Mouse (Mus musculus): ENCODE measurements around the gene Slc16a8. TPM values are rescaled to one million over a fixed set of nuclear protein-coding genes. Genes with fewer than 3 reads are reported as not detected.
A peak's percentile ranks its signal among the peaks of the same experiment; 100 is the strongest.

Slc16a8 gene
- polyA plus RNA-seq, 1 experiment from 2014 or later: 0.40 TPM

DNA sequence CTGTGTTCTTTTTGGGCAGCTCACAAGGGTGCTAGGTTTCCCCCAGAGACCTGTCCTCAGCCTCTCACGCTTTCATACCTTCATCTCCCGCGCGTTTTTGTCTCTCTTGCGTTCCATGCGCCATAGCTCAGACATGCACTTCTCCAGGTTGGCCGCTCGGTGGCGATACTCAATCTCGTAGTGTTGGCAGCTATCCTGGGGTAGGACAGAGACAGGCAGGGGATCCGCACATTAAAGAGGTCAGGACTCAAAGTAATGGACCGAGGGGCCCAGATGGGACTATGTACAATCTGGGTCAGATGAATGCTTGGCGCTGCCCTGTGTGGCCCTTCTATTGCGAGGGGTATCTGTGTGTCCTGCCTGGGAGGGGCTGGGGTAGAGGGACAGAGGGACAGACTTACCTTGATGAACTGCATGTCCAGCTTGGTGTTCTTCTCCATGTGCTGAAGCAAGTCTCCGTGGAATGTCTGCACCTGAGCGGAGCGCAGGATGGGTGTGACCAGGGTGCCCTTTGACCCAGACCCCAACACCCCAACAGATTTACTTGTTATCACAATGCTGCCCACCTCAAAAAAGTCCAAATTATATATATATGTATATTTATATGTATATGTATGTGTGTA lies 16.7 kb upstream of the Slc16a8 start:
- 10% methylated on average over 17 of the region's 17 CpGs for WGBS
- peak; percentile 61 for ATAC-seq

DNA sequence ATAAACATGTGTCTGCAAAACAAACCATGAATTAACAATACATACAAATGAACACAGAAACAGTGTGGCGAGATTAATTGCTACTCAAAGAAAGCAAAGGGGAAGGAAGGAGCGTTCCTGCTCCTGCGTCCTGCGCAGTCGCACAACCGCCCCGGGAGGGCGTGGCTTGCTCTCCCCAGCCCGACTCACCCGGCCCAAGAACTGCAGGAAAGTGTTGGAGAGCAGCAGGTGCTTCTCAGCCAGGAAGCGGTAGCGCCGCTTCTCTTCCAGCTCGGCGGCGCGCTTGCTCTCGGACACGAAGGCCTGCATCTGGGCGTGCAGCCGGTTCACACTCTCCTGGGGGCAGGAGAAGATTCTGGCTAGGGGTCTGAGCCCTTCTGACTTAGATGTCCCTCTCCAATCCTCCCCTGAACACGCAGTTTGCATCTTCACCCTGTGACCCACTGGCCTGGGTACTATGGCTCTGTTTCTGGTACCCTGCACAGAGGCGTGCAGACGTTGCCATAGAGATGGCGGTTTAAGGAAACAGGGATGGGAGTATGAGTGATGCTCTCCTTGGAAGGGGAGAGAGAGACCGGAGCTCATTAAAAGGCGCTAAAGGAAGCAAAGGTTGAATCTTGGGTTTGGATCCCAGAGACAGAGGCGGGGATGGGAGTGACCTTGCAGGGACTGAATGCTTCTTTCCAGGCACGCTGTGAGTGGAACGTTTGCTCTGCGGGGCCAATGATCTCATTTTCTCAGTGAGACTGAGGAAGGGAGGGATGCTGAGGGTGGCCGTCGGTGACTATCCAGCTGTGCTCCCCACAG lies 16.0 kb upstream of the Slc16a8 start:
- H3K4me3 ChIP-seq (ENCODE audit: low read depth, low read length): peak overlapping the region; percentile 43
- H3K27ac ChIP-seq (ENCODE audit: low read length): peak overlapping the region; percentile 35; the same call in 1 of the 2 replicates
- peak; percentile 86 for ATAC-seq
- no peaks in the 10 kb centered on the region for H3K36me3 ChIP-seq (ENCODE audit: control insufficient read depth, insufficient read depth, low read length)
- H3K9me3 ChIP-seq (replicated peaks; ENCODE audit: control insufficient read depth, low read length, poor library complexity, severe bottlenecking): no peaks in the 10 kb centered on the region
- H3K4me1 ChIP-seq (ENCODE audit: control insufficient read depth, insufficient read depth, low read length): peaks cover 6% of the 10 kb centered on the region
- under 1% methylated on average over 33 of the region's 33 CpGs for WGBS
- peak overlapping the region; percentile 86 for H3K4me2 ChIP-seq (ENCODE audit: low read length)
- H3K27me3 ChIP-seq (ENCODE audit: control insufficient read depth, insufficient read depth, low read depth, low read length): no peaks in the 10 kb centered on the region; the same call in 1 of the 2 replicates
- H3K9ac ChIP-seq (ENCODE audit: low read depth, low read length): peak overlapping the region; percentile 57

More for the DNA sequence above, 16.7 kb upstream of the Slc16a8 start:
- Histone ChIP-seq H3K36me3 (ENCODE audit: control insufficient read depth, insufficient read depth, low read length) (no peaks in the 10 kb centered on the region), H3K4me2 (ENCODE audit: low read length) (peak overlapping the region; percentile 86), H3K9me3 (replicated peaks; ENCODE audit: control insufficient read depth, low read length, poor library complexity, severe bottlenecking) (no peaks in the 10 kb centered on the region), H3K9ac (ENCODE audit: low read depth, low read length) (peak overlapping the region; percentile 11), H3K27me3 (ENCODE audit: control insufficient read depth, insufficient read depth, low read depth, low read length) (no peaks in the 10 kb centered on the region; the same call in 1 of the 2 replicates), H3K4me3 (ENCODE audit: low read depth, low read length) (peak overlapping the region; percentile 43), H3K4me1 (ENCODE audit: control insufficient read depth, insufficient read depth, low read length) (peaks cover 6% of the 10 kb centered on the region), H3K27ac (ENCODE audit: low read length) (no peak overlapping the region)

DNA sequence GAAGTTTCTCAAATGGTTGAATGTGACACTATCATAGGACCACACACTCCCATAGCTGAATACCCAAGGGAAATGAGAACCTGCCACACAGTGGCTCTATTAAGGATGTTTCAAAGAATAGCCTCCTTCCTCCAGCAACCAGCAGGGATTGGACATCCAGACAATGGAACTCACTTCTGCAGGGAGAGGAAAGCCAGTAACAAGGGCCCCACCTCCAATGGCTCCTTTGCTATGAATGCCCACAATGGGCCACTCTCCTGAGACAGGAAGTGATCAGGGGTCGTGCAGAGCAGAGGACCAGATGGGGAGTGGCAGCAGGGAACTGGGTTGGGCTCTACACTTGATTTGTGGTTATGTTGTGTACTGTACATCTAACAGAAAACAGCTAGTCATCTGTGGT lies 14.0 kb upstream of the Slc16a8 start:
- H3K36me3 ChIP-seq (ENCODE audit: control insufficient read depth, insufficient read depth, low read length): no peaks in the 10 kb centered on the region

DNA sequence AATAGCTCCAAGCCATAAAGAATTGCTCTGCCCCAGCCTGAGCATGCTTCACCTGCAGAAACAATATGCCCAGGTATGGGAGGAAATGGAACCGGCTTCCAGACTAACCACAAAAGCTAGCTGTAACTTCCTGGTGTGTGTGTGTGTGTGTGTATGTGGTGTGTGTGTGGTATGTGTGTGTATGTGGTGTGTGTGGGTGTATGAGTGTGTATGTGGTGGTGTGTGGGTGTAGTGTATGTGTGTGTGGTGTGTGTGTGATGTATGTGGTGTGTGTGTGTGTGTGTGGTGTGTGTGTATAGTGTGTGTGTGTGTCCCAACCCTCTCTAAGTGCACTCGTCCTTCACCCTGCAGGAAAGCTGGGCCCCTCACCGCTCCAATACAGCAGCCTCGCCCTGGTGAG lies 10.8 kb upstream of the Slc16a8 start:
- peaks cover 10% of the 10 kb centered on the region for H3K4me1 ChIP-seq (ENCODE audit: control insufficient read depth, insufficient read depth, low read length)
- no peak overlapping the region for H3K4me3 ChIP-seq (ENCODE audit: low read depth, low read length)
- H3K27me3 ChIP-seq (ENCODE audit: control insufficient read depth, insufficient read depth, low read depth, low read length): peaks cover 18% of the 10 kb centered on the region
- H3K36me3 ChIP-seq (ENCODE audit: control insufficient read depth, insufficient read depth, low read length): no peaks in the 10 kb centered on the region
- no peak for ATAC-seq
- H3K27ac ChIP-seq (ENCODE audit: low read length): no peak overlapping the region
- no peak overlapping the region for H3K9ac ChIP-seq (ENCODE audit: low read depth, low read length)
- no peaks in the 10 kb centered on the region for H3K9me3 ChIP-seq (replicated peaks; ENCODE audit: control insufficient read depth, low read length, poor library complexity, severe bottlenecking)
- no peak overlapping the region for H3K4me2 ChIP-seq (ENCODE audit: low read length)
- WGBS: 65% methylated on average over 4 of the region's 4 CpGs

More for the DNA sequence above, 14.0 kb upstream of the Slc16a8 start:
- Histone ChIP-seq H3K9ac (ENCODE audit: low read depth, low read length) (no peak overlapping the region), H3K9me3 (replicated peaks; ENCODE audit: control insufficient read depth, low read length, poor library complexity, severe bottlenecking) (no peaks in the 10 kb centered on the region), H3K4me3 (ENCODE audit: low read depth, low read length) (no peak overlapping the region), H3K27me3 (ENCODE audit: control insufficient read depth, insufficient read depth, low read depth, low read length) (peaks cover 2% of the 10 kb centered on the region), H3K27ac (ENCODE audit: low read length) (no peak overlapping the region), H3K4me1 (ENCODE audit: control insufficient read depth, insufficient read depth, low read length) (peaks cover 6% of the 10 kb centered on the region), H3K4me2 (ENCODE audit: low read length) (no peak overlapping the region)
- WGBS: 27% methylated on average over 1 of the region's 1 CpGs
- ATAC-seq: no peak

DNA sequence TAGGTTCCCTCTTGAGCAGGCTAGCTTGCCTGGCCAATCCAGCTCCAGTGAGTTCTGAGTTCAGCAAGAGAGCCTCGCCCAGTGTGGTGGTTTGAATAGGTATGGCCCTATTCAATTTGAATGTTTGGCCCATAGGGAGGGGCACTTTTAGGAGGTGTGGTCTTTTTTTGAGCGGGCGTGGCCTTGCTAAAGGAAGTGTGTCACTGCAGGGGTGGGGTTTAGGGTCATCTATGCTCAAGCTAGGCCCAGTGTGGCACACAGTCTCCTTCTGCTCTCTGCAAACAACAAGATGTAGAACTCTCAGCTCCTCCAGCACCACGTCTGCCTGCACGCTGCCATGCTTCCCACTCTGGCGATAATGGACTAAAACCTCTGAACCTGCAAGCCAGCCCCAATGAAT lies 9.2 kb upstream of the Slc16a8 start:
- 95% methylated on average over 6 of the region's 6 CpGs for WGBS
- no peak overlapping the region for H3K27ac ChIP-seq (ENCODE audit: low read length)
- H3K4me2 ChIP-seq (ENCODE audit: low read length): no peak overlapping the region
- no peak for ATAC-seq
- H3K27me3 ChIP-seq (ENCODE audit: control insufficient read depth, insufficient read depth, low read depth, low read length): peaks cover 24% of the 10 kb centered on the region
- H3K4me3 ChIP-seq (ENCODE audit: low read depth, low read length): no peak overlapping the region
- no peak overlapping the region for H3K9ac ChIP-seq (ENCODE audit: low read depth, low read length)
- H3K4me1 ChIP-seq (ENCODE audit: control insufficient read depth, insufficient read depth, low read length): peaks cover 10% of the 10 kb centered on the region
- no peaks in the 10 kb centered on the region for H3K36me3 ChIP-seq (ENCODE audit: control insufficient read depth, insufficient read depth, low read length)
- H3K9me3 ChIP-seq (replicated peaks; ENCODE audit: control insufficient read depth, low read length, poor library complexity, severe bottlenecking): no peaks in the 10 kb centered on the region

DNA sequence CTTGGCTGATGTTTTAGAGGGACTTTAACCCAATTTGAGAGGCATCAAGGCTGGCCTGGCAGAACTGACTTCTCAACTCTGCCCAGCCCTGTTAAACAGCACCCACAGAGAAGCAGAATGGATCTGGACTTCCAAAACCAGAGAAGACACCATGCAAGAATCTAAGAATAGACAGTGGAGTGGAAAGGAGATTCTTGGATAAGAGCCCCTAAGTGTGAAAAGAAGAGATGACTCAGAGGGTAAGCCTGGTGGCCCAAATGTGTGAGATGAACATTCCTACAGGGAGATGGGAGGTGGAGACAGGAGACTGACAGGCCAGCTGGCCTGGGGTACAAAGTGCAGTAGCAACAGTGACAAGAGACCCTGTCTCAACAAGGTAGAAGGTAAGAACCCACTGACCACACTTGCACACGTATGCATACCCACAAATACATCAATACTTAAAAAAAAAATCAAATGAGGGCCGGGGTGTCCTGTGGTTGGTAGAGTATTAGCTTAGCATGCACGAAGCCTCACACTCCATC lies 8.3 kb upstream of the Slc16a8 start:
- no peaks in the 10 kb centered on the region for H3K9me3 ChIP-seq (replicated peaks; ENCODE audit: control insufficient read depth, low read length, poor library complexity, severe bottlenecking)
- H3K27me3 ChIP-seq (ENCODE audit: control insufficient read depth, insufficient read depth, low read depth, low read length): peaks cover 24% of the 10 kb centered on the region
- no peak overlapping the region for H3K27ac ChIP-seq (ENCODE audit: low read length)
- no peak overlapping the region for H3K4me3 ChIP-seq (ENCODE audit: low read depth, low read length)
- 91% methylated on average over 3 of the region's 3 CpGs for WGBS
- no peak overlapping the region for H3K9ac ChIP-seq (ENCODE audit: low read depth, low read length)
- H3K36me3 ChIP-seq (ENCODE audit: control insufficient read depth, insufficient read depth, low read length): no peaks in the 10 kb centered on the region
- ATAC-seq: no peak
- H3K4me1 ChIP-seq (ENCODE audit: control insufficient read depth, insufficient read depth, low read length): peaks cover 10% of the 10 kb centered on the region
- H3K4me2 ChIP-seq (ENCODE audit: low read length): peak overlapping the region; percentile 98; the same call in 1 of the 2 replicates

DNA sequence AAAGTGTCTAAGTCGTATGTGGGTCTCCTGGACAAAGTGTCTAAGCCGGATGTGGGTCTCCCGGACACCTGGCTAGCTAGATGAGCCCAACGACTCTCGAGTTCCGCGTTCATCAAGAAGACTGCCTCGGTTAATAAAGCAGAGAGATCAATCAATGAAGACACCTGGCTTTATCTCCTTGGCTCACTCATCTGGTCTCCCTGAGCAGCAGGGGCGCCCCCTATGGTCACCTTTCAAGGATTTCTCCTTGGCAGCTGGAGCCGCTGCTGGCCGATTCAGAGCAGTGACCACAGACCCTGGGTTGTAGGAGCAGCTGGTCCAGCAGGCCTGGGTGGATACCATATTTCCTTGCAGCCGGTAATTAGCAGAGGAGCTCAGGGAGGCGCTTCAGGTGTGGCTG lies 7.8 kb upstream of the Slc16a8 start:
- Histone ChIP-seq H3K9ac (ENCODE audit: low read depth, low read length) (no peak overlapping the region), H3K36me3 (ENCODE audit: control insufficient read depth, insufficient read depth, low read length) (no peaks in the 10 kb centered on the region), H3K27ac (ENCODE audit: low read length) (no peak overlapping the region), H3K27me3 (ENCODE audit: control insufficient read depth, insufficient read depth, low read depth, low read length) (peaks cover 24% of the 10 kb centered on the region), H3K4me1 (ENCODE audit: control insufficient read depth, insufficient read depth, low read length) (peaks cover 10% of the 10 kb centered on the region), H3K9me3 (replicated peaks; ENCODE audit: control insufficient read depth, low read length, poor library complexity, severe bottlenecking) (no peaks in the 10 kb centered on the region), H3K4me3 (ENCODE audit: low read depth, low read length) (no peak overlapping the region; the same call in 1 of the 2 replicates), H3K4me2 (ENCODE audit: low read length) (peak overlapping the region; percentile 98)
- 21% methylated on average over 13 of the region's 13 CpGs for WGBS
- no peak for ATAC-seq

DNA sequence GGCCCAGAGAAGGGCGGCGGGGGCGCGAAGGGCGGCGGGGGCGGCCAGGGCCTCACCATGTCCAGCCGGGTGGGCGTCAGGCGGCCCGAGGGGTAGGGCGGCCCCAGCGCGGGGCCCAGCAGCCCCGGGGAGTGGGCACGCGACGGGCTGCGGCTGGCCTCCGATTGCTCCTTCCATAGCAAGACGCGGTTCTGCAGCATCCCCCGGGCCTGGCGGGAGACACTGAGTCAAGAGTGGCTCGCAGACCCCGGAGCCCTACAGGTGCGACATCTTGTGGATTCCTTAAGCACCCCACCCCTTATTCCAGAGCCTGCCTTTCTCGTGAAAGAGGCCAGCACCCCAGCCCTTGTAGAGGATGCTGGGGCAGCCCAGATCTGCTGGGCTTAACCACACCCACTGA lies 7.2 kb upstream of the Slc16a8 start:
- H3K27ac ChIP-seq (ENCODE audit: low read length): no peak overlapping the region
- H3K9me3 ChIP-seq (replicated peaks; ENCODE audit: control insufficient read depth, low read length, poor library complexity, severe bottlenecking): no peaks in the 10 kb centered on the region
- peak overlapping the region; percentile 98 for H3K4me2 ChIP-seq (ENCODE audit: low read length)
- H3K4me3 ChIP-seq (ENCODE audit: low read depth, low read length): peak overlapping the region; percentile 66
- WGBS: 0% methylated on average over 28 of the region's 28 CpGs
- no peaks in the 10 kb centered on the region for H3K36me3 ChIP-seq (ENCODE audit: control insufficient read depth, insufficient read depth, low read length)
- peak; percentile 63 for ATAC-seq
- peaks cover 24% of the 10 kb centered on the region for H3K27me3 ChIP-seq (ENCODE audit: control insufficient read depth, insufficient read depth, low read depth, low read length)
- H3K9ac ChIP-seq (ENCODE audit: low read depth, low read length): peak overlapping the region; percentile 80
- peaks cover 10% of the 10 kb centered on the region for H3K4me1 ChIP-seq (ENCODE audit: control insufficient read depth, insufficient read depth, low read length)

All from midbrain, embryonic 16.5 days (tissue).